Mouse (Mus musculus): ENCODE measurements around the gene Abcb6. TPM values are rescaled to one million over a fixed set of nuclear protein-coding genes. Genes with fewer than 3 reads are reported as not detected.

Abcb6 gene
- polyA plus RNA-seq, 1 experiment from 2014 or later, result 9.4 TPM

- no peaks in the 10 kb centered on the region for H3K36me3 ChIP-seq (ENCODE audit: insufficient read depth, low read length)
- H3K9me3 ChIP-seq (ENCODE audit: low read length), result no peaks in the 10 kb centered on the region
- 76% methylated on average over 3 of the region's 3 CpGs for WGBS
- no peaks in the 10 kb centered on the region for H3K27me3 ChIP-seq (replicated peaks; ENCODE audit: insufficient read depth, low read length)
- no peak for DNase-seq (ENCODE audit: low spot score)
- H3K27ac ChIP-seq (ENCODE audit: low read length), result no peak overlapping the region
- H3K9ac ChIP-seq (replicated peaks; ENCODE audit: low read depth), result no peak overlapping the region
- no peak overlapping the region for H3K4me3 ChIP-seq (ENCODE audit: low read depth, low read length)
- TF ChIP-seq EP300 (IDR thresholded peaks at IDR 0.05) (no peak), CTCF (IDR thresholded peaks at IDR 0.05) (peak; percentile 46)
- no peak overlapping the region for H3K4me2 ChIP-seq (replicated peaks; ENCODE audit: low read depth, low read length)
- no peak for ATAC-seq
- H3K4me1 ChIP-seq (ENCODE audit: insufficient read depth, low read depth, low read length), result peaks cover 6% of the 10 kb centered on the region; the same call in 1 of the 2 replicates
Measured at GRCm38 (mm10) chr1:75122211-75122610, 58.0 kb downstream of the Abcb6 start.

Small RNA genes within 50 kb of the gene (microRNA-seq; reads per million reads assigned to microRNA genes)
- not detected for gene Gm27943

Other genes with a start within 250 kb of the Abcb6 start
- gene Cfap65, start 244.8 kb downstream of the Abcb6 start, polyA plus RNA-seq (2015; fragmentation: Nextera tagmentation; extraction: Ambion mirVana), result 2.0 and 2.3 TPM in 2 replicates
- 0.10 and 0.16 TPM in 2 replicates for gene Ihh, start 228.7 kb downstream of the Abcb6 start, polyA plus RNA-seq (2015; fragmentation: Nextera tagmentation; extraction: Ambion mirVana)
- gene Nhej1, start 55.2 kb downstream of the Abcb6 start, polyA plus RNA-seq (2015; fragmentation: Nextera tagmentation; extraction: Ambion mirVana), result 5.8 and 6.6 TPM in 2 replicates
- 1.4 and 1.5 TPM in 2 replicates for gene Slc23a3, start 46.5 kb downstream of the Abcb6 start, polyA plus RNA-seq (2015; fragmentation: Nextera tagmentation; extraction: Ambion mirVana)
- gene Cnppd1, start 37.7 kb downstream of the Abcb6 start, polyA plus RNA-seq (2015; fragmentation: Nextera tagmentation; extraction: Ambion mirVana), result 63.3 and 67.8 TPM in 2 replicates
- gene Retreg2, start 37.6 kb downstream of the Abcb6 start, polyA plus RNA-seq (2015; fragmentation: Nextera tagmentation; extraction: Ambion mirVana), result 40.5 and 45.0 TPM in 2 replicates
- 50.5 and 56.1 TPM in 2 replicates for gene Zfand2b, start 11.7 kb downstream of the Abcb6 start, polyA plus RNA-seq (2015; fragmentation: Nextera tagmentation; extraction: Ambion mirVana)
- gene Ankzf1, start 11.8 kb upstream of the Abcb6 start, polyA plus RNA-seq (2015; fragmentation: Nextera tagmentation; extraction: Ambion mirVana), result 15.9 and 17.2 TPM in 2 replicates
- 23.7 and 28.3 TPM in 2 replicates for gene Atg9a, start 11.8 kb upstream of the Abcb6 start, polyA plus RNA-seq (2015; fragmentation: Nextera tagmentation; extraction: Ambion mirVana)
- 8.6 and 10.1 TPM in 2 replicates for gene Glb1l, start 30.4 kb upstream of the Abcb6 start, polyA plus RNA-seq (2015; fragmentation: Nextera tagmentation; extraction: Ambion mirVana)
- 75.8 and 77.0 TPM in 2 replicates for gene Stk16, start 30.4 kb upstream of the Abcb6 start, polyA plus RNA-seq (2015; fragmentation: Nextera tagmentation; extraction: Ambion mirVana)
- 46.6 and 50.5 TPM in 2 replicates for gene Tuba4a, start 39.5 kb upstream of the Abcb6 start, polyA plus RNA-seq (2015; fragmentation: Nextera tagmentation; extraction: Ambion mirVana)
- not detected in 2 replicates for gene A630095N17Rik, start 51.7 kb upstream of the Abcb6 start, polyA plus RNA-seq (2015; fragmentation: Nextera tagmentation; extraction: Ambion mirVana)
- gene Dnajb2, start 56.0 kb upstream of the Abcb6 start, polyA plus RNA-seq (2015; fragmentation: Nextera tagmentation; extraction: Ambion mirVana), result 40.1 and 45.6 TPM in 2 replicates
- gene Ptprn, start 84.1 kb upstream of the Abcb6 start, polyA plus RNA-seq (2015; fragmentation: Nextera tagmentation; extraction: Ambion mirVana), result 0.90 and 0.92 TPM in 2 replicates
- 1.5 and 1.8 TPM in 2 replicates for gene Resp18, start 98.0 kb upstream of the Abcb6 start, polyA plus RNA-seq (2015; fragmentation: Nextera tagmentation; extraction: Ambion mirVana)
- 109 TPM in 2 replicates for gene Dnpep, start 137.6 kb upstream of the Abcb6 start, polyA plus RNA-seq (2015; fragmentation: Nextera tagmentation; extraction: Ambion mirVana)
- gene Des, start 179.9 kb upstream of the Abcb6 start, polyA plus RNA-seq (2015; fragmentation: Nextera tagmentation; extraction: Ambion mirVana), result 59.4 and 67.3 TPM in 2 replicates
- gene Speg, start 194.9 kb upstream of the Abcb6 start, polyA plus RNA-seq (2015; fragmentation: Nextera tagmentation; extraction: Ambion mirVana), result 15.4 and 16.4 TPM in 2 replicates